8 mouse cellular contexts compared by ENCODE assay signal in the genomic region with DNA sequence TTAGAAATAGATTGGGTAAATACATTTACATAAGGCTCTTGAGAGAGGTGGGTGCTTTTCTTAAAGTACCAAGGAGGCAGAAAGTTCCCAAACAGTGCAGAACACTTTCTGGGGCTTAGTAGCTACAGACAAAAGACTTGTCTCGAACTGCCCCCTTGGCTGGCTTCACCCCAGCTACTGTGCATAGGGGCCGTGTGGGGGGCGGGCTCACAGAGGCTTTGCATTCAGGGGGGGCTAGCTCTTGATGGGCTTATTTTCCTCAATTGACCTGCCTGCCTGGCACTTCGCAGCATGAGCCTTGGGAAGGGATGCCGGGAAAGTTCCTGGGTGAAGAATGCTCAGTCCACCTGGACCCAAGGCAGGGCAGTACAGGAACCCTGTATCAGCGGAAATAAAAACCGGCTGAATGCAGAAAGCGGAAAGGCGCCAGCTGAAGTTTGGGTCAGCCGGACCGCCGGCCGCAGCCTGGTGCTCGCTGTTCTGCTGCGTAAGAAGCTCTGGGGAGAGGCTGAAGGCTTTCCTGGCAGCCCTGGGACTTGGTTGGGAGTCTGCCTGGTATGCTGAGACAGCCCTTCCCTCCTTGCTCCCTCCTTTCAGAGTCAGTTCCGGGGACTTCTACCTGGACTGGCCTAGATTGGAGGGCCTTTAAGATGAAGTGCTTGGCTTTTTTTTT.
A peak's percentile ranks its signal among the peaks of the same experiment; 100 is the strongest.
DNase-seq lines count a peak whose midpoint lies in the region; ATAC-seq and TF ChIP-seq lines count a peak whose summit lies in the region.

No protein-coding gene starts in this region.

- TF ChIP-seq CTCF in liver, postnatal 0 days (IDR thresholded peaks at IDR 0.05; ENCODE audit: low read depth) = no peak
- TF ChIP-seq CTCF in left cerebral cortex, adult 2 months (IDR thresholded peaks at IDR 0.05) = no peak

- DNase-seq in embryo, embryonic 10 days (ENCODE audit: low spot score) = peak; percentile 16
- DNase-seq in embryo, embryonic 10.5 days (ENCODE audit: low spot score) = no peak
- peak; percentile 22 to 36 for DNase-seq in cerebellum, postnatal 14 days
- peak; percentile 37 to 55 for DNase-seq in gastrocnemius, postnatal 36 days
- peak; percentile 25 for DNase-seq in midbrain, embryonic 10.5 days (ENCODE audit: low spot score)
- DNase-seq in liver, postnatal 0 days = no peak
- no peak for DNase-seq in left cerebral cortex, adult 2 months (ENCODE audit: extremely low spot score in 1 of 2, low spot score in 2 of 2)
- DNase-seq in adrenal gland, adult 2 months = no peak

- WGBS in midbrain, embryonic 10.5 days = 20% methylated on average over 16 of the region's 16 CpGs
- 67% methylated on average over 16 of the region's 16 CpGs for WGBS in liver, postnatal 0 days (ENCODE audit: insufficient replicate concordance)

- H3K9me3 ChIP-seq in midbrain, embryonic 10.5 days (replicated peaks) = no peaks in the 10 kb centered on the region; the same call in 1 of the 2 replicates
- peaks cover 4% of the 10 kb centered on the region; the same call in 1 of the 2 replicates for H3K9me3 ChIP-seq in liver, postnatal 0 days (ENCODE audit: low read length)

- ATAC-seq in liver, postnatal 0 days = no peak

- peaks cover 15% of the 10 kb centered on the region for H3K4me1 ChIP-seq in midbrain, embryonic 10.5 days
- no peaks in the 10 kb centered on the region for H3K4me1 ChIP-seq in liver, postnatal 0 days (ENCODE audit: insufficient read depth)

- H3K9ac ChIP-seq in liver, postnatal 0 days (replicated peaks) = no peak overlapping the region

- peak overlapping the region; percentile 36 for H3K4me3 ChIP-seq in midbrain, embryonic 10.5 days
- no peak overlapping the region for H3K4me3 ChIP-seq in liver, postnatal 0 days (ENCODE audit: low read depth, low read length)
- no peak overlapping the region for H3K4me3 ChIP-seq in left cerebral cortex, adult 2 months

- intact Hi-C loops in gastrocnemius, postnatal 36 days (cut with DNase I) = no loop called here
- intact Hi-C loops in left cerebral cortex, adult 2 months (cut with DNase I) = no loop called here

- TF ChIP-seq EP300 in liver, postnatal 0 days (IDR thresholded peaks at IDR 0.05; ENCODE audit: low read depth) = no peak

- no peaks in the 10 kb centered on the region; the same call in 1 of the 2 replicates for H3K27me3 ChIP-seq in midbrain, embryonic 10.5 days (ENCODE audit: low read depth, poor library complexity, severe bottlenecking)
- H3K27me3 ChIP-seq in liver, postnatal 0 days (ENCODE audit: insufficient read depth, low read length) = no peaks in the 10 kb centered on the region

- no peaks in the 10 kb centered on the region for H3K36me3 ChIP-seq in midbrain, embryonic 10.5 days
- no peaks in the 10 kb centered on the region for H3K36me3 ChIP-seq in liver, postnatal 0 days (replicated peaks; ENCODE audit: insufficient read depth, low read length)

- H3K4me2 ChIP-seq in liver, postnatal 0 days (ENCODE audit: low read depth, low read length) = no peak overlapping the region

- H3K27ac ChIP-seq in midbrain, embryonic 10.5 days (replicated peaks) = peak overlapping the region; percentile 52; the same call in 1 of the 2 replicates
- no peak overlapping the region for H3K27ac ChIP-seq in liver, postnatal 0 days (ENCODE audit: low read depth)
- H3K27ac ChIP-seq in left cerebral cortex, adult 2 months = no peak overlapping the region

Comparison
In these comparisons a context has a peak if more than half of its experiments do, and no peak if none do; other contexts are left out.
1. DNase-seq: peak in embryo, embryonic 10 days (single experiment), cerebellum, postnatal 14 days (2 of 2), gastrocnemius, postnatal 36 days (2 of 2) and midbrain, embryonic 10.5 days (single experiment); none in embryo, embryonic 10.5 days (single experiment), liver, postnatal 0 days (single experiment), left cerebral cortex, adult 2 months (0 of 2) and adrenal gland, adult 2 months (single experiment).